Mouse (Mus musculus): ENCODE measurements around the gene 4930568D16Rik.

- TF ChIP-seq POLR2A (IDR thresholded peaks at IDR 0.05; ENCODE audit: insufficient read depth, low read depth, low read length), result no peak
- no peak for TF ChIP-seq CTCF (IDR thresholded peaks at IDR 0.05; ENCODE audit: insufficient read depth, low read depth, low read length)
Measured at GRCm38 (mm10) chr2:35411640-35412190, 44.2 kb upstream of the 4930568D16Rik start.
